Mouse (Mus musculus): ENCODE measurements around the gene Ddx54. TPM values are rescaled to one million over a fixed set of nuclear protein-coding genes. Genes with fewer than 3 reads are reported as not detected.

Ddx54 gene
- 23.2 and 27.7 TPM in 2 replicates for polyA plus RNA-seq (2014; fragmentation: Nextera tagmentation; extraction: Ambion mirVana)

DNA sequence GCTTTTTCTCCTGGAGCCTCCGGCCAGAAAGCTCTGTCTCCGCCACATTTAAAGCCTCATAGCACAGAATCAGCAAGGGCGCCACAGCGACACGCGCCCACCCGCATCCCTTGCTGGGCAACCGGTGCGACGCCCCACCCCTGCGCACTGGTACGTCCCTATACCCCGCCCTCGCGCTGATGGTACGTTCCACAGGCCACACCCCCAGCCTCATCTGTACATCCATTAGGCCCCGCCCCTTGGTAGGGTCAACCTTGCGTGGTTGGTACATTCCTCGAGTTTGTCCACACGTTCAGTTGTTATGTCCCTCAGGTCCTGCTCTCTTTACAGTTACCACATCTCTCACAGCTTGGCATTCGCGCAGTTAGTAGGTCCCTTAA lies at the start of gene Ddx54, which contains the start of gene Rita1:
Ddx54 (plus strand) TSS at position 298 of the 380 bp plus-strand sequence.
Rita1 (minus strand) TSS at position 148 of the 380 bp plus-strand sequence.
- peak within 1 kb of the TSS; percentile 85 for H3K4me2 ChIP-seq (ENCODE audit: low read depth, low read length)
- under 1% methylated on average over 22 of the region's 22 CpGs for WGBS
- H3K27ac ChIP-seq (ENCODE audit: low read depth, low read length), result peak within 1 kb of the TSS; percentile 88
- ATAC-seq (ENCODE audit: low read depth), result peak; percentile 87
- H3K36me3 ChIP-seq (ENCODE audit: control insufficient read depth, insufficient read depth, low read length), result peaks cover 6% of the 10 kb centered on the region; the same call in 1 of the 2 replicates
- H3K4me1 ChIP-seq (ENCODE audit: control insufficient read depth, insufficient read depth, low read length), result peaks cover 22% of the 10 kb centered on the region
- H3K9ac ChIP-seq (replicated peaks; ENCODE audit: low read depth, low read length), result peak within 1 kb of the TSS; percentile 58
- peak within 1 kb of the TSS; percentile 60 for H3K4me3 ChIP-seq (ENCODE audit: low read depth, low read length)
- H3K27me3 ChIP-seq (ENCODE audit: control insufficient read depth, insufficient read depth, low read length), result no peaks in the 10 kb centered on the region
- no peaks in the 10 kb centered on the region for H3K9me3 ChIP-seq (ENCODE audit: control insufficient read depth, low read length)

DNA sequence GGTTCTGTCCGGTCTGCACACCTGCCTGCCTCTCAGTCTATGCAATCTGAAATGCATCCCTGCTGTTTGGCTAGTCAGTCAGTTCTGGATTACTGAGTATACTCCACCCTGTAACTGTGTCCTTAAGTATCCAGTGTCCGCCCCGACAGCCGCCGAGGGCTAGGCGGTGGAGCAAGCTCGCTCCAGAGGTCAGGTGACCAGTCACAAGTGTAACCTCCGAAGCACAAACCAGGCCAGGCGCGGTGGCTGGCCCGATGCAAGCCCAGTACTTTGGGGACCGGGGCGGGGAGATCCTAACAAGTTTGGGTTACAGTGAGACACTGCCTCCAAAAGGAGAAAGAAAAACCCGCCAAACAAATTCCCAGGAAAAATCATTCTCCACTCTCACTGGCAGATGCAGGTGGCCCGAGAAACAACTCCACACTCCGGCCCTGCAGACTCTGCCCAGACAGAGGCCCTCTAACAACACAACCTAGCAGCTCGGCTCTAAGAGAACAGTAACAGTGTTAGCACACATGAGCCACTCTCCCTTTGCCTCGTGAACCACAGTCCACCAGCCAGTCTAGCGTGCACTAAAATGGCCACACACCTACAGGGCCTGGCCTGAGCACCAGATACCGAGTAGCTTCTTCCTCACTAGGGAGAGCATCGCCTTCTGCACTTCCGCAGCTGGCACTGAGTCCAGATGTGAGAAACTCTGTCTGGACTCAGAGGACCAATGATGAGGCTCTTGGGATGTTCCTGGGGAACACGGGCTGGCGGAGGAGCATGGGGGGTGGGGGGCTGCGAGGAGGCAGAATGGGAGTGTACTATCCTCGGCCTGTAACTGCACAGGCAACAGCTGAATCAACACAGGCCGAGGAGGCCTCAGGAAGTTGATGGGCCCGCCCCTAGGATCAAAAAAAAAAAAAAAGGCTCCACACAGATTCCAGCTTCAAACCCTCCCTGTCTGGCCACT lies 49.3 kb upstream of the Ddx54 start:
- no peak overlapping the region for H3K4me3 ChIP-seq (ENCODE audit: low read depth, low read length)
- ATAC-seq (ENCODE audit: low read depth), result no peak
- H3K9ac ChIP-seq (replicated peaks; ENCODE audit: low read depth, low read length), result no peak overlapping the region
- no peak overlapping the region for H3K4me2 ChIP-seq (ENCODE audit: low read depth, low read length)
- no peaks in the 10 kb centered on the region for H3K36me3 ChIP-seq (ENCODE audit: control insufficient read depth, insufficient read depth, low read length)
- peaks cover 46% of the 10 kb centered on the region for H3K4me1 ChIP-seq (ENCODE audit: control insufficient read depth, insufficient read depth, low read length)
- 53% methylated on average over 28 of the region's 28 CpGs for WGBS
- no peaks in the 10 kb centered on the region for H3K27me3 ChIP-seq (ENCODE audit: control insufficient read depth, insufficient read depth, low read length)
- peak overlapping the region; percentile 63 for H3K27ac ChIP-seq (ENCODE audit: low read depth, low read length)
- H3K9me3 ChIP-seq (ENCODE audit: control insufficient read depth, low read length), result no peaks in the 10 kb centered on the region

DNA sequence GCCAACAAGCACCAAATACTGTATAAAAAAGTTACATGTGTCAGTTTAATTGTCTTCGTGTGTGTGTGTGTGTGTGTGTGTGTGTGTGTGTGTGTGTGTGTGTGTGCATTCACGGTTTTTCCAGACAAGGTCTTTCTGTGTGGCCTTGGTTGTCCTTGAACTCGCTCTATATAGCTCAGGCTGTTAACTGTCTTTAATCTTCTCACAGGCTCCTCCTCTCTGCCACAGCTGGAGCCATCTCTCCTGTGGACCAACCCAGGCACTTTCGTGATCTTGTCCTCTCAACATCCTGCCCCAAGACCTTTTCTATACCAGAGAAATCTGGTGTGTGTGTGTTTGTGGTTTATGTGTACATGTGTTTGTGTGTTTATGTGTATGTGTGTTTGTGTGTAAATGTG lies 48.6 kb upstream of the Ddx54 start:
- H3K27ac ChIP-seq (ENCODE audit: low read depth, low read length), result 0 out of 2 replicates have a peak overlapping the region, but pooled peaks have one; percentile 18
- WGBS, result 51% methylated on average over 4 of the region's 4 CpGs

DNA sequence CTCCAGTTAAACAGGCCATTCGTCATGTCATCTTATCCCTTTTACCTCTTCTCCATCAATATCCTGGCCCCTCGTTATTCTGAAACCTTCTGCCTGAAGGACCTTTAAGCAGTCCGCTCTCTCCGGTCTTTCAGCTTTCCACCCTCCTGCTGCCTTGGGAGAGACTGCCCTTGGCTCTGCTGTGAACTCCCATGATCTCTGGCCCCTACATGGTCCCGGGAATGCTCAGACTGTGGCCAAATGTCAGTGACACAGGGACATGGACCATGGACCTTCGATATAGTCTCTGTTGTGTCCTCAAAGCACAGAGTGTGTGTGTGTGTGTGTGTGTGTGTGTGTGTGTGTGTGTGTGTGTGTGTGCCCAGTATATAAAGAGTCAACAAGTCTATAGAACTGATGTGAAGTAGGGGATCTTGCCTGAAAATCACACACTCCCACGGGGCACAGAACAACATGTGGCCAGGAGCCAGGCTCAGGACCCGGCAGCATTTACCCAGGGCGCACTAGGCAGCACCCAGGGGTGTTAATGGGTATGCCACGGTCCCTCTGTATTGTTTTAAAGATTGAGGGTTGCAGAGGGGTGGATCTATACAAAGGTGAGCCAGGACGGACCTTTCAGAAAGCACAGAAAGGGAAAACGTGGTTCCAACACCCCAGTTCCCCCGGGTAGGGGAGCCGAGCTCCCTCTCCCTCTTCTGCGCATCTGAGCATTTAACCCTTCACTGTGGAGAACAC lies 47.2 kb upstream of the Ddx54 start:
- Histone ChIP-seq H3K4me3 (ENCODE audit: low read depth, low read length) (no peak overlapping the region), H3K27me3 (ENCODE audit: control insufficient read depth, insufficient read depth, low read length) (no peaks in the 10 kb centered on the region), H3K4me2 (ENCODE audit: low read depth, low read length) (no peak overlapping the region), H3K27ac (ENCODE audit: low read depth, low read length) (peak overlapping the region; percentile 93), H3K9me3 (ENCODE audit: control insufficient read depth, low read length) (no peaks in the 10 kb centered on the region), H3K4me1 (ENCODE audit: control insufficient read depth, insufficient read depth, low read length) (peaks cover 67% of the 10 kb centered on the region), H3K36me3 (ENCODE audit: control insufficient read depth, insufficient read depth, low read length) (no peaks in the 10 kb centered on the region), H3K9ac (replicated peaks; ENCODE audit: low read depth, low read length) (no peak overlapping the region)
- 15% methylated on average over 15 of the region's 15 CpGs for WGBS
- no peak for ATAC-seq (ENCODE audit: low read depth)

More for the DNA sequence above, 48.6 kb upstream of the Ddx54 start:
- ATAC-seq (ENCODE audit: low read depth), result no peak
- Histone ChIP-seq H3K4me2 (ENCODE audit: low read depth, low read length) (no peak overlapping the region), H3K9me3 (ENCODE audit: control insufficient read depth, low read length) (no peaks in the 10 kb centered on the region), H3K27me3 (ENCODE audit: control insufficient read depth, insufficient read depth, low read length) (no peaks in the 10 kb centered on the region), H3K36me3 (ENCODE audit: control insufficient read depth, insufficient read depth, low read length) (no peaks in the 10 kb centered on the region), H3K4me1 (ENCODE audit: control insufficient read depth, insufficient read depth, low read length) (peaks cover 53% of the 10 kb centered on the region), H3K9ac (replicated peaks; ENCODE audit: low read depth, low read length) (no peak overlapping the region), H3K4me3 (ENCODE audit: low read depth, low read length) (no peak overlapping the region)

DNA sequence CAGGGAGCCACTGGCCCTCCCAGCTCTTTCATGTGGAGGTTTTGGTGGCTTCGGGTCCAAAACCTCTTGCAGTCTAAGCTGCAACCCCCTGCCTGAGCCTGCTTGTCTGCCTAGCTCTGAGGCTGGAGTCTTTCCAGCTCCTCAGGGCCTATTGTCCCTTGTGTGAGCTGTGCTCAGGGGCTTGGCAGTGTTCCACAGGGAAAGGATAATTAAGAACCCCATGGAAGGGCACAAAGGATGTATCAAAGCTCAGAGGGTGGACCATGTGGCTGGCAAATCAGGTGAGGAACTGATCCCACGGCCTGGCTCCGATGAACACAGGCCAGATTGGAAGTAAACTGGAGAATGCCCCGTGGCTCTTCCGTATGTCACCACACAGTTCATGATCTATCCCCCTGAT lies 46.4 kb upstream of the Ddx54 start:
- ATAC-seq (ENCODE audit: low read depth), result peak; percentile 36; the same call in 1 of the 2 replicates
- Histone ChIP-seq H3K4me1 (ENCODE audit: control insufficient read depth, insufficient read depth, low read length) (peaks cover 71% of the 10 kb centered on the region), H3K27ac (ENCODE audit: low read depth, low read length) (peak overlapping the region; percentile 93), H3K4me3 (ENCODE audit: low read depth, low read length) (no peak overlapping the region), H3K4me2 (ENCODE audit: low read depth, low read length) (no peak overlapping the region), H3K9me3 (ENCODE audit: control insufficient read depth, low read length) (no peaks in the 10 kb centered on the region), H3K9ac (replicated peaks; ENCODE audit: low read depth, low read length) (no peak overlapping the region), H3K36me3 (ENCODE audit: control insufficient read depth, insufficient read depth, low read length) (no peaks in the 10 kb centered on the region), H3K27me3 (ENCODE audit: control insufficient read depth, insufficient read depth, low read length) (no peaks in the 10 kb centered on the region)
- WGBS, result 17% methylated on average over 5 of the region's 5 CpGs

DNA sequence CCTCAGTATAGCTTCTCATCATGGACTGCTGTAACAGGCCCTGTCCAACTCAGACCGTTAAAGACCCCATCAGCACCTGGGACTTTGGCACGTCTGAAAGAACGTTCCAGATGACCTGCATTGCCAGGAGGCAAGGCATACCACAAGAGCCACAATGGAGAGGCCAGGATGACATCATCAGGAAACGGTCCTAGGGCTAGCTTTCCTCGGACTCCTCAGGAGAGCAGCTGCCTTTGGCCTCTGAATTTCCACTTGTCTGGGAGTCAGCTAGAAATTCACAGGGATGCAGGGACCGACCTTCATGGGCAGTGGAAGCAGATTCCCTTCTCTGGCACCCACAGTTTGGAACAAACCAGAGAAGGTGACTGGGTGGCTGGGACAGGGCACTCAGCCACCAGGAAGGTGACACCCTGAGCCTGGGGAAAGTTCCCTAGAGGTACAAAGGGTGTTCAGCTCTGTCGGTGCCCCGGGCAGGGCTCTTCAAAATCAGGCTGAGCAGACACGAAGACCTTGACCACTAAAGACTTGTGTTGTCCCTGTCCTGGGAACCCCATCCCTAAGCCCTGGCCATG lies 45.8 kb upstream of the Ddx54 start:
- no peak overlapping the region for H3K4me3 ChIP-seq (ENCODE audit: low read depth, low read length)
- peak overlapping the region; percentile 26; the same call in 1 of the 2 replicates for H3K4me2 ChIP-seq (ENCODE audit: low read depth, low read length)
- 33% methylated on average over 9 of the region's 9 CpGs for WGBS
- H3K9me3 ChIP-seq (ENCODE audit: control insufficient read depth, low read length), result no peaks in the 10 kb centered on the region
- H3K4me1 ChIP-seq (ENCODE audit: control insufficient read depth, insufficient read depth, low read length), result peaks cover 77% of the 10 kb centered on the region
- no peaks in the 10 kb centered on the region for H3K36me3 ChIP-seq (ENCODE audit: control insufficient read depth, insufficient read depth, low read length)
- peak overlapping the region; percentile 93 for H3K27ac ChIP-seq (ENCODE audit: low read depth, low read length)
- H3K9ac ChIP-seq (replicated peaks; ENCODE audit: low read depth, low read length), result no peak overlapping the region
- 0 out of 2 replicates have a peak, but pooled peaks have one; percentile 1 for ATAC-seq (ENCODE audit: low read depth)
- H3K27me3 ChIP-seq (ENCODE audit: control insufficient read depth, insufficient read depth, low read length), result no peaks in the 10 kb centered on the region

DNA sequence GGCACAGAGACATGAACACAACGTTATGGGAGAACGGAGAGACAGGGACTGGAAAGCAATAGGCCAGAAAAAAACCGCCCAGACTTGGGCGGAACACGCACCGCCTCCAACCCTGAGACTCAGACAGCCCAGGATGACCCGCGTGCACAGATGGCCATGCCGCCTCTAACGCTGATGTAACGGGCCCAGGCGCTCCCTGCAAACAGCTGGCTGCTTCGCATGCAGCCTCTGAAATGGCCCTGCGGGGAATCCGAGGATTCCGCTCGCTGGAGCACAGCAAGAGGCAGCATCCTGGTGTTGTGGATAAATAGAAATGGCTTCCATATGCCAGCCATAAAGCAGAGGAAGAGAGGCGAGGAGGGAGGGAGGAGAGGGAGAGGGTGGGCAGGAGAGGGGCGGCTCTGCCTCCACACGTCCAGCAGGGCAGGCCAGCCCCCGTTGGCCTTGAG lies 45.3 kb upstream of the Ddx54 start:
- no peaks in the 10 kb centered on the region for H3K27me3 ChIP-seq (ENCODE audit: control insufficient read depth, insufficient read depth, low read length)
- peak overlapping the region; percentile 93 for H3K27ac ChIP-seq (ENCODE audit: low read depth, low read length)
- WGBS, result 5% methylated on average over 21 of the region's 21 CpGs
- H3K9ac ChIP-seq (replicated peaks; ENCODE audit: low read depth, low read length), result 0 out of 2 replicates have a peak overlapping the region, but pooled peaks have one; percentile 37
- H3K4me1 ChIP-seq (ENCODE audit: control insufficient read depth, insufficient read depth, low read length), result peaks cover 78% of the 10 kb centered on the region
- H3K36me3 ChIP-seq (ENCODE audit: control insufficient read depth, insufficient read depth, low read length), result no peaks in the 10 kb centered on the region
- peak overlapping the region; percentile 26; the same call in 1 of the 2 replicates for H3K4me2 ChIP-seq (ENCODE audit: low read depth, low read length)
- no peak overlapping the region for H3K4me3 ChIP-seq (ENCODE audit: low read depth, low read length)
- peak; percentile 56 for ATAC-seq (ENCODE audit: low read depth)
- H3K9me3 ChIP-seq (ENCODE audit: control insufficient read depth, low read length), result no peaks in the 10 kb centered on the region

DNA sequence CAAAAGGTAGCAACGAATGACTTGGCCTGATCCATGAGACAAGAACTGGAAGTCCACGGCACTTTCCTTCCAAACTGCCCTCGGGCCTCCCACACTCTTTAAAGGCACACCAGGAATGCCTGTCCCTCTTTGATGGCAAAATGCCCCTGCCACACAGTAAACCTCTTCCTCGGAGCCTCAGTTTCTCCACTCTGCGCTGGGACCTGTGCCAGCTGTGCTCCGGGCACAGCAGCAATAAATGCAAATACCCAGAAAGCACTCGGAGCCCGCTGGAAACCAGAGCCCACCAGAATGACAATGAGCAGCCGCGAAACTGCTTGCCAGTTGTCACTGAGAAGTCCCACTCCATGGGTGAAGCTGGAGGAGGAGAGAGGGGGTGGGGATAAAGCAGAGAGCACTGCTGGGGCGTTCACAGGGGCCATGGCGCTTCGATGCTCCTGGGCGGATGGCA lies 44.8 kb upstream of the Ddx54 start:
- Histone ChIP-seq H3K4me2 (ENCODE audit: low read depth, low read length) (peak overlapping the region; percentile 26; the same call in 1 of the 2 replicates), H3K4me3 (ENCODE audit: low read depth, low read length) (no peak overlapping the region), H3K36me3 (ENCODE audit: control insufficient read depth, insufficient read depth, low read length) (no peaks in the 10 kb centered on the region), H3K27me3 (ENCODE audit: control insufficient read depth, insufficient read depth, low read length) (no peaks in the 10 kb centered on the region), H3K9me3 (ENCODE audit: control insufficient read depth, low read length) (no peaks in the 10 kb centered on the region), H3K9ac (replicated peaks; ENCODE audit: low read depth, low read length) (0 out of 2 replicates have a peak overlapping the region, but pooled peaks have one; percentile 4), H3K27ac (ENCODE audit: low read depth, low read length) (peak overlapping the region; percentile 93), H3K4me1 (ENCODE audit: control insufficient read depth, insufficient read depth, low read length) (peaks cover 76% of the 10 kb centered on the region)
- ATAC-seq (ENCODE audit: low read depth), result 0 out of 2 replicates have a peak, but pooled peaks have one; percentile 42
- 15% methylated on average over 14 of the region's 14 CpGs for whole genome bisulfite sequencing
